Mouse (Mus musculus): ENCODE measurements around the gene Lactb. TPM values are rescaled to one million over a fixed set of nuclear protein-coding genes. Genes with fewer than 3 reads are reported as not detected.

Lactb gene
- total and polyA plus RNA-seq, 3 experiments: 14.6 to 29.4 (median 23.7) TPM

GRCm38 (mm10) chr9:66919382-66919971, 55.8 kb downstream of the Lactb start, which contains the start of gene Rab8b (continued):
- no peak for TF ChIP-seq MAFK (IDR thresholded peaks at IDR 0.05; ENCODE audit: insufficient replicate concordance, low read length)
- peak; percentile 62; the same call in 1 of the 2 replicates for TF ChIP-seq ZMIZ1 (IDR thresholded peaks at IDR 0.05; ENCODE audit: low read depth, low read length)
- no peak for TF ChIP-seq RCOR1 (conservative IDR thresholded peaks at IDR 0.05; ENCODE audit: low read depth, low read length)
- no peak; the same call in 1 of the 2 replicates for TF ChIP-seq ELF1 (IDR thresholded peaks at IDR 0.05; ENCODE audit: low read depth, low read length)
- TF ChIP-seq PAX5 (IDR thresholded peaks at IDR 0.05; ENCODE audit: low read length): no peak
- TF ChIP-seq JUN (IDR thresholded peaks at IDR 0.05; ENCODE audit: insufficient read depth, low read depth, low read length): no peak
- TF ChIP-seq MYC (IDR thresholded peaks at IDR 0.05; ENCODE audit: low read depth, low read length): no peak; the same call in 1 of the 2 replicates

GRCm38 (mm10) chr9:66918672-66919330, 56.5 kb downstream of the Lactb start:
- Histone ChIP-seq H3K27me3 (replicated peaks) (peaks cover 3% of the 10 kb centered on the region), H3K79me2 (replicated peaks; ENCODE audit: control insufficient read depth, extremely low read depth, insufficient read depth, poor library complexity, severe bottlenecking) (peaks cover 47% of the 10 kb centered on the region), H3K4me2 (ENCODE audit: insufficient read depth, low read depth, poor library complexity, severe bottlenecking) (peak overlapping the region; percentile 63), H3K9me3 (replicated peaks; ENCODE audit: low read length) (peaks cover 3% of the 10 kb centered on the region), H3K36me3 (replicated peaks in 1 of 2; ENCODE audit: control insufficient read depth in 1 of 2, insufficient read depth in 1 of 2, low read length in 1 of 2) (peaks cover under 1 to 14% of the 10 kb centered on the region in 2 experiments), H3K27ac (ENCODE audit: insufficient read depth, low read depth) (peak overlapping the region; percentile 66), H3K4me1 (ENCODE audit: control insufficient read depth in 1 of 2, insufficient read depth in 2 of 2) (peaks cover 14 to 46% of the 10 kb centered on the region in 2 experiments), H3K9ac (ENCODE audit: insufficient read depth, low read depth) (peak overlapping the region; percentile 78), H3K4me3 (replicated peaks in 1 of 3; ENCODE audit: low read depth in 2 of 3, low read length in 2 of 3, poor library complexity in 1 of 3) (peak overlapping the region; percentile 67 to 97 (median 94))
- TF ChIP-seq BHLHE40 (IDR thresholded peaks at IDR 0.05; ENCODE audit: low read depth, low read length): no peak
- peak; percentile 54 for TF ChIP-seq EP300 (IDR thresholded peaks at IDR 0.05; ENCODE audit: low read length)
- 0 out of 2 replicates have a peak, but pooled peaks have one; percentile 11 for TF ChIP-seq USF2 (conservative IDR thresholded peaks at IDR 0.05; ENCODE audit: low read depth, low read length)
- no peak for TF ChIP-seq JUND (conservative IDR thresholded peaks at IDR 0.05; ENCODE audit: low read depth, low read length)
- TF ChIP-seq RCOR1 (conservative IDR thresholded peaks at IDR 0.05; ENCODE audit: low read depth, low read length): 0 out of 2 replicates have a peak, but pooled peaks have one; percentile 14
- TF ChIP-seq IRF4 (IDR thresholded peaks at IDR 0.05; ENCODE audit: low read depth, low read length): peak; percentile 23; the same call in 1 of the 2 replicates
- TF ChIP-seq MEF2A (IDR thresholded peaks at IDR 0.05; ENCODE audit: borderline replicate concordance, low read depth, low read length): 0 out of 2 replicates have a peak, but pooled peaks have one; percentile 26
- in situ Hi-C loops (cut with MboI; ENCODE audit: low pct_ligation_motif_present, low pct_unique_long_range_greater_than_20kb, low sequenced_read_pairs) (no loop called here), dilution Hi-C loops (cut with MboI; ENCODE audit: extremely low pct_ligation_motif_present, extremely low pct_unique_long_range_greater_than_20kb, low sequenced_read_pairs) (no loop called here)
- peak; percentile 48 for DNase-seq (ENCODE audit: extremely low read depth)

- peaks cover 14 to 50% of the 10 kb centered on the region in 2 experiments for H3K4me1 ChIP-seq (ENCODE audit: control insufficient read depth in 1 of 2, insufficient read depth in 2 of 2)
- peaks cover 3% of the 10 kb centered on the region for H3K9me3 ChIP-seq (replicated peaks; ENCODE audit: low read length)
- no peak for DNase-seq (ENCODE audit: extremely low read depth)
- TF ChIP-seq CHD1 (IDR thresholded peaks at IDR 0.05; ENCODE audit: low read depth, low read length) (no peak), TCF12 (IDR thresholded peaks at IDR 0.05; ENCODE audit: low read depth, low read length) (no peak), RAD21 (IDR thresholded peaks at IDR 0.05; ENCODE audit: low read depth, low read length) (no peak), RCOR1 (conservative IDR thresholded peaks at IDR 0.05; ENCODE audit: low read depth, low read length) (no peak), IRF4 (IDR thresholded peaks at IDR 0.05; ENCODE audit: low read depth, low read length) (0 out of 2 replicates have a peak, but pooled peaks have one; percentile 2), POLR2AphosphoS2 (IDR thresholded peaks at IDR 0.05; ENCODE audit: low read depth, low read length) (no peak)
- peaks cover 4 to 21% of the 10 kb centered on the region in 2 experiments for H3K36me3 ChIP-seq (replicated peaks in 1 of 2; ENCODE audit: control insufficient read depth in 1 of 2, insufficient read depth in 1 of 2, low read length in 1 of 2)
- no peak overlapping the region for H3K9ac ChIP-seq (ENCODE audit: insufficient read depth, low read depth)
- no peak overlapping the region for H3K27ac ChIP-seq (ENCODE audit: insufficient read depth, low read depth)
- in situ Hi-C loops (cut with MboI; ENCODE audit: low pct_ligation_motif_present, low pct_unique_long_range_greater_than_20kb, low sequenced_read_pairs): no loop called here
- peak overlapping the region in 1 of 3 experiments; percentile 97 for H3K4me3 ChIP-seq (replicated peaks in 1 of 3; ENCODE audit: low read depth in 2 of 3, low read length in 2 of 3, poor library complexity in 1 of 3)
- peak overlapping the region; percentile 63 for H3K4me2 ChIP-seq (ENCODE audit: insufficient read depth, low read depth, poor library complexity, severe bottlenecking)
- dilution Hi-C loops (cut with MboI; ENCODE audit: extremely low pct_ligation_motif_present, extremely low pct_unique_long_range_greater_than_20kb, low sequenced_read_pairs): no loop called here
- H3K79me2 ChIP-seq (replicated peaks; ENCODE audit: control insufficient read depth, extremely low read depth, insufficient read depth, poor library complexity, severe bottlenecking): peaks cover 49% of the 10 kb centered on the region
- H3K27me3 ChIP-seq (replicated peaks): peaks cover 3% of the 10 kb centered on the region
Measured at GRCm38 (mm10) chr9:66917892-66918255, 57.4 kb downstream of the Lactb start.

All from CH12.LX (cell line).